26 mouse cellular contexts compared by ENCODE assay signal in the genomic region with DNA sequence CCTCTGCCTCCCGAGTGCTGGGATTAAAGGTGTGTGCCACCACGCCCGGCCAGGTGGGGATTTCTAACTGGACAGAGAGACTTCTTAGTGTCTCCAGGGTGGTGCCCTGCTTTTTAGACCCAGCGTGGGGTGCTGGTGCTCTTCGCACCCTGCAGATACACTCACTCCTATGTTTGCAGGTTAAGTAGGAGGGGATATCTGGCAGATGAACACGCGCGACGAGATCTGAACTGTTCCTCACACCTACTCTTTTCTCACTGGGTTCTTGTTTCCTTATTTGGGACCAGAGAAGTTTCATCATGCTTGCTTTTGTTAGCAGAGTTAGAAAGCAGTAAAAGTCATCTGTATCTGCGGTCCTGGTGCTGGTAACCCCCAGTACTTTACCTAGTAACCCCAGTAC. TPM values are rescaled to one million over a fixed set of nuclear protein-coding genes. Genes with fewer than 3 reads are reported as not detected.
DNase-seq lines count a peak whose midpoint lies in the region; ATAC-seq lines count a peak whose summit lies in the region.
"Had no signal": no experiment of that assay in that cellular context is flagged by ENCODE, and none has a peak within 500 bp of the region (broad histone marks: within the 10 kb centered on the region; RNA-seq: fewer than 3 reads in every experiment).

No protein-coding gene starts in this region.

- peak; percentile 88 for ATAC-seq in frontal cortex, adult (ENCODE audit: low TSS enrichment)
- ATAC-seq in forebrain, embryonic 11.5 days (replicated peaks; ENCODE audit: low FRiP score) = no peak
- ATAC-seq: activated CD4-positive, CD25-positive, alpha-beta regulatory T cell, adult 4 months; CD4-positive, CD25-positive, alpha-beta regulatory T cell, adult 4 months; forebrain, embryonic 14.5 days; forebrain, embryonic 16.5 days; Patski had no signal

- DNase-seq in frontal cortex, postnatal 14 days (ENCODE audit: low spot score in 2 of 2) = no peak
- DNase-seq in heart, adult 11 months = peak; percentile 83
- no peak for DNase-seq in heart, postnatal 36 days
- peak; percentile 38 to 53 for DNase-seq in left cerebral cortex, adult 18-20 months (ENCODE audit: low spot score in 2 of 2)
- no peak for DNase-seq in left cerebral cortex, adult 11 months (ENCODE audit: low spot score)
- peak; percentile 78 for DNase-seq in brain, adult 2 months (ENCODE audit: low read depth, low spot score)
- no peak for DNase-seq in forebrain, embryonic 11.5 days (ENCODE audit: low spot score)
- DNase-seq: adrenal gland, adult 8-10 months; adrenal gland, postnatal 14 days; adrenal gland, postnatal 36 days; B cell, adult 2 months; cerebellum, adult 11-12 months; cerebellum, adult 2 months; cerebellum, adult 9-10 months; cerebellum, postnatal 25 days had no signal

- H3K9me3 ChIP-seq in forebrain, embryonic 11.5 days (ENCODE audit: control insufficient read depth, low read length) = no peaks in the 10 kb centered on the region
- H3K9me3 ChIP-seq: embryonic facial prominence, embryonic 10.5 days; embryonic facial prominence, embryonic 12.5 days; forebrain, embryonic 12.5 days; G1E had no signal

- H3K4me3 ChIP-seq in forebrain, embryonic 11.5 days (ENCODE audit: low read depth, low read length) = no peak overlapping the region
- H3K4me3 ChIP-seq: embryonic facial prominence, embryonic 10.5 days; embryonic facial prominence, embryonic 12.5 days; forebrain, embryonic 12.5 days had no signal

- no peaks in the 10 kb centered on the region for H3K27me3 ChIP-seq in forebrain, embryonic 11.5 days (ENCODE audit: control insufficient read depth, insufficient read depth, low read length)
- H3K27me3 ChIP-seq: CH12.LX; embryonic facial prominence, embryonic 12.5 days; forebrain, embryonic 12.5 days; Patski had no signal

- peaks cover 7% of the 10 kb centered on the region for H3K36me3 ChIP-seq in forebrain, embryonic 11.5 days (ENCODE audit: control insufficient read depth, insufficient read depth, low read length)

- no peak overlapping the region for H3K9ac ChIP-seq in forebrain, embryonic 11.5 days (ENCODE audit: low read length)
- H3K9ac ChIP-seq: embryonic facial prominence, embryonic 12.5 days; forebrain, embryonic 12.5 days had no signal

- WGBS in forebrain, embryonic 11.5 days = 95% methylated on average over 10 of the region's 10 CpGs

- H3K4me2 ChIP-seq in forebrain, embryonic 11.5 days (ENCODE audit: low read depth, low read length, severe bottlenecking) = no peak overlapping the region
- H3K4me2 ChIP-seq: embryonic facial prominence, embryonic 12.5 days; forebrain, embryonic 12.5 days had no signal

- H3K4me1 ChIP-seq in forebrain, embryonic 11.5 days (replicated peaks; ENCODE audit: control insufficient read depth, insufficient read depth, low read length) = no peaks in the 10 kb centered on the region
- H3K4me1 ChIP-seq: embryonic facial prominence, embryonic 10.5 days; embryonic facial prominence, embryonic 12.5 days; forebrain, embryonic 12.5 days had no signal

- H3K27ac ChIP-seq in forebrain, embryonic 11.5 days (ENCODE audit: low read depth, low read length) = no peak overlapping the region
- H3K27ac ChIP-seq: embryonic facial prominence, embryonic 10.5 days; embryonic facial prominence, embryonic 12.5 days; forebrain, embryonic 12.5 days had no signal

- intact Hi-C loops in heart, postnatal 36 days (cut with DNase I) = no loop called here

RNA-seq across cellular contexts. Expression of a gene that starts 20.2 kb away (rescaled TPM):
- 10 to 100 TPM; 20.2 to 22.2 TPM for total RNA-seq in heart, postnatal 36 days (2021)
- 10 to 100 TPM; 36.9 to 40.8 TPM for total RNA-seq in left cerebral cortex, adult 18-20 months (2021)
- 79.6 and 80.9 TPM in 2 replicates for polyA plus RNA-seq in forebrain, embryonic 11.5 days (2014; fragmentation: Nextera tagmentation; extraction: Ambion mirVana)

RNA-seq across cellular contexts. Expression of a gene that starts 21.9 kb away (rescaled TPM):
- total RNA-seq in heart, postnatal 36 days (2021) = 10 to 100 TPM; 12.7 to 13.7 TPM
- 10 to 100 TPM; 20.8 to 21.3 TPM for total RNA-seq in left cerebral cortex, adult 18-20 months (2021)
- polyA plus RNA-seq in forebrain, embryonic 11.5 days (2014; fragmentation: Nextera tagmentation; extraction: Ambion mirVana) = 7.9 and 9.5 TPM in 2 replicates

RNA-seq across cellular contexts. Expression of a gene that starts 43.6 kb away (rescaled TPM):
- 1 to 10 TPM; 1.4 to 1.5 TPM for total RNA-seq in heart, postnatal 36 days (2021)
- 1 to 10 TPM; 1.1 to 2.0 TPM for total RNA-seq in left cerebral cortex, adult 18-20 months (2021)
- polyA plus RNA-seq in forebrain, embryonic 11.5 days (2014; fragmentation: Nextera tagmentation; extraction: Ambion mirVana) = 0.29 and 0.95 TPM in 2 replicates
- polyA plus RNA-seq: G1E had no signal

Comparison
In these comparisons a context has a peak if more than half of its experiments do, and no peak if none do; other contexts are left out.
1. DNase-seq: peak in heart, adult 11 months (single experiment), left cerebral cortex, adult 18-20 months (2 of 2) and brain, adult 2 months (single experiment); none in frontal cortex, postnatal 14 days (0 of 2), heart, postnatal 36 days (0 of 2), left cerebral cortex, adult 11 months (single experiment) and forebrain, embryonic 11.5 days (single experiment).